Mouse (Mus musculus): ENCODE measurements around the gene Gm17087.

DNA sequence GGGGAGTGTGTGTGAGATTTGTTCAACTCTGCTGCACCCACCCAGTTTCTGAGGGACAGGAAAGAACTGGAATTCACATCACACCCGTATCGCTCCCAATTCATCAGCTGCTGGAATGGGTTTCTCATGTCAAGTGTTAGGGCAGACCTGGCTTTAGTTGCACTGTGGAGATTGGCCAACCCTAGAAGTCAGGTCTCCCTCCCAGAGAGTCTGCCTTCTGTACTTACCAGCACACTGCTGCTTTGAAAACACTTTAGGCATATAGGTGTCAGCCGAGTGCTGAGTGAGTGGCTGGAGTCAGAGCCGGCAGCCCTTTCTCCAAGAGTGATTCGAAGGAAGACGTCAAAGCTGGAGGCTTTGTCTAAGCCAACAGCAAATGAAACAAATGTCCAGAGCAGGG lies 10.5 kb downstream of the Gm17087 start:
- no peak for TF ChIP-seq CTCF (IDR thresholded peaks at IDR 0.05; ENCODE audit: borderline replicate concordance, control insufficient read depth, extremely low read depth, insufficient read depth, low read length, poor library complexity)
- no peak for TF ChIP-seq POLR2A (IDR thresholded peaks at IDR 0.05; ENCODE audit: control insufficient read depth, extremely low read depth, insufficient read depth, low read length, poor library complexity)
